ENCODE assay signal across 8 mouse cellular contexts in genomic region chr13:14522906-14523269, GRCm38 (mm10). TPM values are rescaled to one million over a fixed set of nuclear protein-coding genes. Genes with fewer than 3 reads are reported as not detected.
DNase-seq lines count a peak whose midpoint lies in the region; ATAC-seq and TF ChIP-seq lines count a peak whose summit lies in the region.
"Had no signal": no experiment of that assay in that cellular context is flagged by ENCODE, and none has a peak within 500 bp of the region (broad histone marks: within the 10 kb centered on the region; RNA-seq: fewer than 3 reads in every experiment).

TSS of gene Hecw1 (minus strand) at chr13:14523228.

- no peak for TF ChIP-seq RAD21 in MEL (IDR thresholded peaks at IDR 0.05; ENCODE audit: low read depth, low read length)

- H3K79me2 ChIP-seq in MEL (ENCODE audit: control insufficient read depth, insufficient read depth, low read length, poor library complexity): no peaks in the 10 kb centered on the region

- H3K4me3 ChIP-seq in ES-Bruce4 (ENCODE audit: low read depth, low read length) (peak within 1 kb of the TSS; percentile 54), MEL (ENCODE audit: control insufficient read depth in 1 of 2, insufficient read depth in 1 of 2, low read depth in 2 of 2, low read length in 2 of 2) (peak within 1 kb of the TSS; percentile 62 to 76)
- H3K4me3 ChIP-seq in midbrain, embryonic 14.5 days (replicated peaks; ENCODE audit: low read depth, low read length): peak within 1 kb of the TSS; percentile 74

- DNase-seq in MEL (ENCODE audit: low read depth, low spot score): peak; percentile 52
- DNase-seq in forelimb bud, embryonic 11.5 days (ENCODE audit: low read depth, low spot score): peak; percentile 11
- peak in 1 of 2 experiments; percentile 51 for DNase-seq in layer of hippocampus, postnatal 36 days
- DNase-seq in midbrain, embryonic 14.5 days: peak; percentile 84
- no peak for DNase-seq in ovary, postnatal 36 days (ENCODE audit: low spot score)

- peak within 1 kb of the TSS; percentile 59 for H3K4me2 ChIP-seq in midbrain, embryonic 14.5 days (ENCODE audit: low read length)

- WGBS in midbrain, embryonic 14.5 days: 0% methylated on average over 15 of the region's 15 CpGs

- H3K27ac ChIP-seq in ES-Bruce4 (ENCODE audit: insufficient read depth, low read length): no peak within 1 kb of the TSS
- H3K27ac ChIP-seq in MEL (ENCODE audit: control insufficient read depth, low read depth, low read length): no peak within 1 kb of the TSS
- peak within 1 kb of the TSS; percentile 95 for H3K27ac ChIP-seq in midbrain, embryonic 14.5 days (replicated peaks; ENCODE audit: low read depth, low read length)

- TF ChIP-seq EP300 in ES-Bruce4 (IDR thresholded peaks at IDR 0.05; ENCODE audit: insufficient read depth, low read depth, low read length): no peak
- TF ChIP-seq EP300 in MEL (IDR thresholded peaks at IDR 0.05; ENCODE audit: low read depth in 1 of 2, low read length in 2 of 2): no peak

- no peaks in the 10 kb centered on the region for H3K36me3 ChIP-seq in ES-Bruce4 (ENCODE audit: control insufficient read depth, insufficient read depth, low read length, poor library complexity, severe bottlenecking)
- H3K36me3 ChIP-seq in MEL (ENCODE audit: control insufficient read depth in 1 of 2, insufficient read depth in 2 of 2, low read length in 2 of 2): no peaks in the 10 kb centered on the region
- no peaks in the 10 kb centered on the region for H3K36me3 ChIP-seq in midbrain, embryonic 14.5 days (ENCODE audit: control insufficient read depth, insufficient read depth, low read length)

- H3K9ac ChIP-seq in ES-Bruce4 (ENCODE audit: low read depth, poor library complexity, severe bottlenecking) (0 out of 2 replicates have a peak within 1 kb of the TSS, but pooled peaks have one; percentile 7), MEL (ENCODE audit: control insufficient read depth, low read depth, low read length, poor library complexity, severe bottlenecking) (peak within 1 kb of the TSS; percentile 19)
- peak within 1 kb of the TSS; percentile 88 for H3K9ac ChIP-seq in midbrain, embryonic 14.5 days (replicated peaks; ENCODE audit: low read length)

- H3K27me3 ChIP-seq in ES-Bruce4 (ENCODE audit: control insufficient read depth, insufficient read depth, low read length, poor library complexity, severe bottlenecking): peaks cover 3% of the 10 kb centered on the region; the same call in 1 of the 2 replicates
- no peaks in the 10 kb centered on the region for H3K27me3 ChIP-seq in MEL (ENCODE audit: control insufficient read depth in 1 of 2, insufficient read depth in 2 of 2, low read length in 2 of 2)
- H3K27me3 ChIP-seq in midbrain, embryonic 14.5 days (ENCODE audit: control insufficient read depth, insufficient read depth, low read length): no peaks in the 10 kb centered on the region

- H3K9me3 ChIP-seq in ES-Bruce4 (replicated peaks; ENCODE audit: control insufficient read depth, insufficient read depth, low read length, poor library complexity, severe bottlenecking) (no peaks in the 10 kb centered on the region), MEL (replicated peaks; ENCODE audit: insufficient read depth, low read length) (no peaks in the 10 kb centered on the region)
- no peaks in the 10 kb centered on the region for H3K9me3 ChIP-seq in midbrain, embryonic 14.5 days (ENCODE audit: control insufficient read depth, low read length)

- H3K4me1 ChIP-seq in ES-Bruce4 (ENCODE audit: control insufficient read depth, insufficient read depth, low read length): no peaks in the 10 kb centered on the region
- H3K4me1 ChIP-seq in MEL (ENCODE audit: control insufficient read depth in 1 of 2, insufficient read depth in 2 of 2, low read length in 2 of 2): peaks cover 0 to 3% of the 10 kb centered on the region in 2 experiments; a peak in 2 of 4 replicates
- H3K4me1 ChIP-seq in midbrain, embryonic 14.5 days (ENCODE audit: control insufficient read depth, insufficient read depth, low read length): peaks cover 15% of the 10 kb centered on the region

- TF ChIP-seq CTCF in ES-Bruce4 (IDR thresholded peaks at IDR 0.05; ENCODE audit: low read depth, low read length) (no peak), MEL (IDR thresholded peaks at IDR 0.05 in 2 of 3, conservative IDR thresholded peaks at IDR 0.05 in 1 of 3; ENCODE audit: control insufficient read depth in 1 of 3, insufficient read depth in 1 of 3, low read depth in 2 of 3, low read length in 3 of 3, poor library complexity in 1 of 3, severe bottlenecking in 1 of 3) (no peak)

- TF ChIP-seq POLR2A in ES-Bruce4 (IDR thresholded peaks at IDR 0.05; ENCODE audit: insufficient read depth, low read length) (no peak), MEL (IDR thresholded peaks at IDR 0.05; ENCODE audit: control insufficient read depth in 1 of 2, insufficient read depth in 1 of 2, low read depth in 1 of 2, low read length in 2 of 2, poor library complexity in 1 of 2) (no peak)

- ATAC-seq in midbrain, embryonic 14.5 days (ENCODE audit: low FRiP score, low TSS enrichment): peak; percentile 87
- no peak for ATAC-seq in inflammation-experienced regulatory T-cells, adult 6 months

TF ChIP-seq in MEL, 35 proteins besides CTCF, POLR2A, EP300 and RAD21:
- TF ChIP-seq ZC3H11A (IDR thresholded peaks at IDR 0.05; ENCODE audit: low read depth, low read length) (no peak), POLR2AphosphoS2 (IDR thresholded peaks at IDR 0.05; ENCODE audit: low read length) (no peak), POLR2AphosphoS5 (IDR thresholded peaks at IDR 0.05; ENCODE audit: borderline replicate concordance, low read depth, low read length) (no peak), NELFE (IDR thresholded peaks at IDR 0.05; ENCODE audit: low read depth, low read length) (no peak), BHLHE40 (IDR thresholded peaks at IDR 0.05; ENCODE audit: borderline replicate concordance, low read depth, low read length) (no peak), USF2 (IDR thresholded peaks at IDR 0.05; ENCODE audit: borderline replicate concordance in 1 of 2, insufficient read depth in 1 of 2, low read depth in 1 of 2, low read length in 2 of 2) (no peak), SMC3 (IDR thresholded peaks at IDR 0.05; ENCODE audit: low read depth, low read length) (no peak), MAX (IDR thresholded peaks at IDR 0.05; ENCODE audit: low read length) (no peak), MXI1 (IDR thresholded peaks at IDR 0.05; ENCODE audit: low read depth, low read length) (no peak; the same call in 1 of the 2 replicates), MAFK (IDR thresholded peaks at IDR 0.05; ENCODE audit: borderline replicate concordance, low read depth, low read length) (no peak), TCF12 (IDR thresholded peaks at IDR 0.05; ENCODE audit: low read depth, low read length) (no peak), TBP (IDR thresholded peaks at IDR 0.05; ENCODE audit: low read depth, low read length) (no peak), UBTF (IDR thresholded peaks at IDR 0.05; ENCODE audit: borderline replicate concordance, insufficient read depth, low read depth, low read length) (no peak), HCFC1 (IDR thresholded peaks at IDR 0.05; ENCODE audit: low read depth, low read length) (no peak), TAL1 (IDR thresholded peaks at IDR 0.05; ENCODE audit: low read length) (no peak), GATA1 (IDR thresholded peaks at IDR 0.05; ENCODE audit: low read depth, low read length) (no peak), ETS1 (IDR thresholded peaks at IDR 0.05; ENCODE audit: low read depth, low read length) (no peak), ZMIZ1 (IDR thresholded peaks at IDR 0.05; ENCODE audit: low read depth, low read length) (no peak), USF1 (IDR thresholded peaks at IDR 0.05; ENCODE audit: low read depth, low read length) (no peak)

RNA-seq across cellular contexts. Expression of gene Hecw1, which starts in this region (rescaled TPM):
- polyA plus RNA-seq in ES-Bruce4 (2011; ENCODE audit: insufficient read depth, insufficient read length, low read depth, missing spikeins) (0.70 TPM in 1 of 2 replicates, not detected in the other), MEL (2012; ENCODE audit: insufficient read depth in 1 of 2, insufficient read length in 2 of 2, low read depth in 1 of 2, low replicate concordance in 2 of 2, missing spikeins in 1 of 2) (under 1 TPM in 1 of 2 experiments, not detected in 1; 0.52 TPM)
- 1.7 and 3.2 TPM in 2 replicates for total RNA-seq in MEL (2012; rRNA removed)
- total RNA-seq in layer of hippocampus, postnatal 36 days (2021): 10 to 100 TPM; 61.4 to 63.8 TPM
- polyA plus RNA-seq in midbrain, embryonic 14.5 days (2014; fragmentation: Nextera tagmentation; extraction: Ambion mirVana): 41.5 and 43.0 TPM in 2 replicates
- under 1 TPM; 0.20 to 0.36 (median 0.35) TPM for polyA plus RNA-seq in inflammation-experienced regulatory T-cells, adult 6 months (2017; shearing (Covaris generic))
- total RNA-seq: common myeloid progenitor, adult 5-6 weeks had no signal

Comparison
In these comparisons a context has a peak if more than half of its experiments do, and no peak if none do; other contexts are left out.
1. RNA of gene Hecw1 (total RNA-seq): 61.4 to 63.8 TPM in layer of hippocampus, postnatal 36 days; 1.7 to 3.2 TPM in MEL; every median in the first group is over 10 times any median in the second.
2. RNA of gene Hecw1 (polyA plus RNA-seq): 41.5 to 43.0 TPM in midbrain, embryonic 14.5 days; 0.70 TPM in ES-Bruce4, 0.52 TPM in MEL and 0.20 to 0.36 TPM in inflammation-experienced regulatory T-cells, adult 6 months; every median in the first group is over 10 times any median in the second.
3. H3K9ac ChIP-seq: peak in every context shown above with its lines; median percentile 88 in midbrain, embryonic 14.5 days; 19 in MEL; 7 in ES-Bruce4.
4. Peak in every context shown above with its lines, with median percentiles within 50 percentile points of each other: H3K4me3 ChIP-seq.